Mouse (Mus musculus): ENCODE data around the gene Dbn1.

Dbn1 gene

DNA sequence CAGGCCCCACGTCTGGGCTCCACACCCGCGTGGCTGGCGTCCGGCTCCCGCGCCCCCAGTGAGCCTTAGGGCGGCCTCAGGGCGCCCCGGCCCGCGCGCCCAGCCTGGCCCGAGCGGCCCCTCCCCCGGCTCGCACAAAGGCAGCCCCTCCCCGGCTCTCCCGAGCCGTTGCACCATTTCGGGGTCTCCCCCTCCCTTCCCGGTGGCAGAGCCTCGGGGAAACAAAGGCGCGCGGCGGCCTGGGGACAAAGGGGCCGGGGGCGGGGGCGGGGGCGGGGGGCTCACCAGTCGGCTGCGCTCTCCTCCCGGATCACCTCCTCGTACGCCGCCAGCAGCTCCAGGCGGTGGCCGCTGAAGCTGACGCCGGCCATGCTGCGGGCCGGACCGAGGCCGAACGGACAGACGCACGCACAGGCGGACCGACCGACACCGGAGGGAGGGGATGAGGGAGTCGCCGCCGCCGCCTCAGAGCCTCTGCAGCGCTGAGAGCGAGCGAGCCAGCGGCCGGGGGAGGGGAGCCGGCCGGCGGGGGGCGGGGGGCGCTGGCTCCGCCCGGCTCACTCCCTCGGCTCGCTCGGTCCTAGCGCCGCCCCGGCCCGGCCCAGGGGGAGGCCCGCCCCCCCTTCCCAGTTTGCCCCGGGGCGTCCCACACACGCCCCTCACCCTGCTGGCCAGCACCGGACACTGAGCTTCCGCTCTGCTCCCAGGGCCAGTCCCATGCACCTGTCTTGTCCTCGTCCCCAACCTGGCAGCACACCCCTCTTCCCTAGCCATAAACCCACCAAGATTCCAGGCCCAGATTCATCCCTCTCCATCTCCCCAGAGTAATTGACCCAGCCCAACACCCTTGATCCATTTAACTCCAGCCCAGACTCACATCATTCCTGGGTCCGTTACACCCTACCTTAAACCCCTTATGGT, at the start of gene Dbn1:
Gene Dbn1 (minus strand): TSS at position 534 of the 921 bp plus-strand sequence.
- DNase-seq (ENCODE audit: low spot score), result no peak

- peak; percentile 97 for DNase-seq (ENCODE audit: low spot score)
These were observed 48.6 kb upstream of the Dbn1 start, which contains the start of gene Ddx41 for GRCm38 (mm10) chr13:55536194-55537175. Gene Ddx41, minus strand, starts transcription at chr13:55536658.

DNA sequence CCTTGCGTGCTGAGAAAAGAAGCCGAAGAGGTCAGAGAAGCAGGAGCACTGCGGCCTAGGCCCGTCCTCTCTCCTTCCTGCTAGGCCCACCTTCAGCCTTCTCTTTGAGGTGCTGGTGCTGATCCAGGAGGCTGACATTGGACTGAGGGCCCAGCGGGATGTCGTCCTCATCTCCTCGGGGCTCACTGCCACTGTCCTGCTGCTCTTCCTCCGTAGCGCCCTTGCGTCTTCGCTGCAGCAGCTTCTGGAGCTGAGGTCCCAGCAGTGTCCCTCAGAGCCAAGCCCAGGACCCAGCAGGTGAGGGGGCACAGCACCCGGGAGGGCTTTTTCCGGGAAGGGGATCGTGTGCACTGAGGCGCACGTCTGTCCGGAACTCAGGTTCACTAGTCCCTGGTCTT, 47.9 kb upstream of the Dbn1 start:
- no peak for DNase-seq (ENCODE audit: low spot score)

DNA sequence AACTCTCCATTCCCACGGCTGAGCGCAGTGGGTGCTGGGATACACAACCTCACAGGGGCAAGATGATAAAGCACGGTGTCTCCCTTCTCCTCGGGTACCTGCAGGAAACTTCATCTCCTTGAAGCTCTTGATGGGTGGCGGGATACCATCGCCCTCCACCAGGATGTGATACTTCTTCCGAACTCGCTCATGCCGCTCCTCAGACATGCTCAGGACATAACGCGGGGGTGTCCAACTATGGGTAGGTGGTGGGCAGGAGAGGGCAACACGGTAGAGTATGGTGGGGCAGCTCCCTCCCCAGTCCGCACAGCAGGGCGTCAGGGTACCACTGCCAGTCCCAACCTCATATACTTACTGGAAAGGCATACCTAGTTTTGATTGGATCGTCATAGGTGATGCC, 47.3 kb upstream of the Dbn1 start:
- DNase-seq (ENCODE audit: low spot score), result no peak

DNA sequence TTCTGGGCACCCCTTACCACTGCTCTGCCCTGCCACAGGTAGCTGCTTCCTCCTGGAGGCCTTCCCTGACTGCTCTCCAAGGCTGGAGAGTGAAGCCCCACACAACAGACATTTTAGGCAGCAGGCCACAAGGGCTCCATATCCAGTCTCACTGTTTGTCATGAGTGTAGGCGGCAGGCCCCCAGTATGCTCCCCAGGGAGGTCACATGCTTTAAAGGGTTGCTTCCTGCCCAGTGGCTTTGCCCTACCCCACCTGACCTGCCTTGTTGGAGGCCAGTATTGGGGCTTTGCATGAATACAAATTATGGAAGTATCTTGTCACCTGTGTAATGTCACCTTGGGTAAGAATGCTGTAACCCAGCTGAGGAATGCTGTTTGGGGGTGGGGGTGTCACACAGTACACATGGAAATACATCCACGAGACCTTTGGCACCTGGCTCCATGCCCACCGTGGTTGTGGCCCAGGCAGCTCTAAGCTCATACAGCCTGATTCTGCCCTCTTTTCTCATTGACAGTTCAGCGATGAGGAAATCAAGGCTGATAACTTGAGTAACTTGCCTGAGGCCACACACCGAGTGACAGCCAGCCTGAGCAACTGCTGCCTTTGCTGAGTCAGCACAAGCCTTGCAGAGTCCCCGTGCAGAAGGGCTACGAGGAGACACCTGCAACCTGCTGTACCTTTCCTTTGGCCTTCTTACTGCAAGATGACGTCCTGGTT, 41.4 kb upstream of the Dbn1 start, which contains the start of gene Dok3:
Gene Dok3 (minus strand): TSS at position 99 of the 718 bp plus-strand sequence.
- peak; percentile 51 for DNase-seq (ENCODE audit: low spot score)

DNA sequence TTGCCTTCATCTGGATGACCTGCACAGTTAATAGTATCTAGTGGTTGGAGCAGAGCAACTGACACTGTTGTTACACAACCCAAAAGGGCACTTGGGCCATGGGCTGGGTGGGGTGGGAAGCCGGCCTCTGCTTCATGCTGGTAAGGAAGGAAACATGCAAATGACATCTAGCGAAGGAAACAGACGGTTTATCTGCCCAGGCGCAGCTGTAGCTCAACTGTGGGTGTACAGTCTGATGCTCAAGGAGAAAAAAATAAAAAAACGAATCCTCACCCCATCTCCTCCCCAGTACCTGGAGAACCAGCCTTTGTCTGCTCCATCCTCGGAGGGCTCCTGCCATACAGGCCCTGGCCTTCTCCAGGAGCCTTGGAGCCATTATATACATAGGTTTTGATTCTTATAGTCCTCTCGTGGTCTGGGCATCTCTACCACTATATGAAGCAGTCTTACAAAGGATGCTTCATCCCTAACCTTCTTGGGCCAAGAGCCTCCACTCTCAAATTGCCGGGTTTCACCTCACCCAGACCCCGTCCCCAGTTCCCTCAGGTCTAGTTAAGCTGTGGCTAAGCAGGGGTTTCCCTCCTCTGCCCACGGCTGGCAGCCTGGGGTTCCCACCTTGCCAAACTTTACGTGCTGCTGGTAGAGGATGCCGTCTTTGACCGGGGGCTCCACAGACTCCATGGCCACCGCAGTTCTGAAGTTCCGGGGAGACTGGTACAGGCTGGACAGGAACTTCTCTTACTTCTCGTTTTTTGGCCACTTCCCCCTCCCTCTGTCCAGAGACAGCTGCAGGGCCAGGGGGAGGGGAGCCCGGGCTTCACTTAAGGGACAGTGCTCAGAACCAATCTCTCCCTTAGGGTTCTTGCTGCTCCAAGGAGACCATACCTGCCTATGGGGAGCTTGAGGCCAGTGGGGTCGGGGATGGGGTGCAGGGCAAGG, 40.2 kb upstream of the Dbn1 start:
- no peak for DNase-seq (ENCODE audit: low spot score)

DNA sequence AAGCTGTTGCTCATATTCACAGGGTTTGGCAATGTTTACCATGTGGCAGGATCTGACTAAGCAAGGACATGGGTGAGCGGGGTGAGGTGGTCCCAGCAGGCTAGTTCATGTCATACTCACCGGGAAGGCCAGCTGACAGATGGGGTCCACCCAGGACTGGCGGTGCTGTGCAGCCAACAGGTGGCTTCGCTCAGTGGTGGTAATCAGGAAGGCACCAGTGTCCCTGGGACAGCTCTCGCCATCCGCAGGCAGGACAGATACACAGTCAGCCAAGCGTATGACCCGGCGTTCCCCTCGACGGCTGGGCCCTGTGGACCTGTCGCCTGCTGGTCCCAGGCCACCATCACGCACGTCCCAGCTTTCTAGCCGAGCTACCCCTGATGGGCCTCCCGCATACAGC, 39.3 kb upstream of the Dbn1 start:
- no peak for DNase-seq (ENCODE audit: low spot score)

GRCm38 (mm10) chr13:55525733-55526553, 38.0 kb upstream of the Dbn1 start:
- DNase-seq (ENCODE audit: low spot score), result no peak

- no peak for DNase-seq (ENCODE audit: low spot score)
These were observed 36.2 kb upstream of the Dbn1 start for GRCm38 (mm10) chr13:55523951-55524600.

DNA sequence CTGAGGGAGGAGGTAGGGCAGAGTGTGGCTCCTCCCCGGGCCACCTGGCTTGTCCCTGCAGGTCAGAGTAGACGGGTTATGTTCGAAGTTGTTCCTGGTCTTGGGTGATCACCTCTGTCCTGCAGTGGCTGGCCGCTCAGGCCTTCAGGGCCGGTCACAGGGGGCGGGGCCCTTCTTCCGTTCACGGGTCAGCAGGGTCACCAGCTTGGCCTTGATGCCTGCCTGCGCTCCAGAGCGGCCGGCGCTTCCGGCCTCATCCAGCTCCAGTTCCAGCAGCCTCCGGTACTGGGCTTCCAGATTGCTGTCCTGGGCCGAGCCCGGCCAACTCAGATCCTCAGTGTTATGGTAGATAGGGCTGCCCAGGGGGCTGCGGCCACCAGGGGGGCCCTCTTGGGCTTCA, 35.4 kb upstream of the Dbn1 start:
- DNase-seq (ENCODE audit: low spot score), result no peak

DNA sequence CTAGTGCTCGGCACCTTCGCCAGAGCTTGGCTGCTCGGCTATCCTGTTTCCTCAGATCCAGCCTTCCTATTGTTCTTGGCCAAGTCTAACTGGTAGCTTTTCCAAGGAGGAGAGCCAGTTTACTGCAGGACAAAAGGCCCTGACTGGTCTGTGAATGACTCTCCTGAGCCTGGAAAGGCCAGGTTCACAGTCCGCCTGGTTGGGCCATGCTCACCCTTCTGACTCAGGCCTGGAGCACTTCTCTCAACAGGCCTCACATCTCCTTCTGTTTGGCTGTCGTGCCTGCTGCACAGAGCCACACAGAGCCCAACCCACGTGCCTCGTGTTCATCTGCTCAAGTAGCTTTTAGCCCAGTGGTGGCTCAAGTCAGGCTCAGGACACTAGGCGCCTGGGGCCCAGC, 34.8 kb upstream of the Dbn1 start:
- DNase-seq (ENCODE audit: low spot score), result no peak

DNA sequence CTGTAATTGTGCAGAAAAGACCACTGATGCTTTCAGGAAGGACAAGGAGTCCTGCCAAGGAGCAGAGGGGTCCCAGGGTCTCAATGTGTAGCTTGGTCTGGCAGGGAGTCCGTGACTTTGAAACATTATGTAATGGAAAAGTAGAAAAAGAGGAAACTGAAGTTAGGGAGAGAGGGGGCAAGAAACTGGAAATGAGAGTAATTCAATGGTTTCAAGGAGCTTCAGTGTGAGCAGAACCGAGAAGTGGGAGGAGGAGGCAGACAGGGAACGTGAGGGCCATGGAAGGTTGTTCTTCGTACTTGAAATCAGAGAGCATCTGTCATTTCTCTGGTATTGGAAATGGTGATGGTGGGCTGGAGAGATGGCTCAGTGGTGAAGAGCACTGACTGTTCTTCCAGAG, 31.7 kb upstream of the Dbn1 start:
- DNase-seq (ENCODE audit: low spot score), result no peak

GRCm38 (mm10) chr13:55516955-55517354, 29.0 kb upstream of the Dbn1 start:
- peak; percentile 74 for DNase-seq (ENCODE audit: low spot score)

- no peak for DNase-seq (ENCODE audit: low spot score)
These were observed 25.9 kb upstream of the Dbn1 start for GRCm38 (mm10) chr13:55513828-55514227.

- peak; percentile 83 for DNase-seq (ENCODE audit: low spot score)
These were observed 25.3 kb upstream of the Dbn1 start, which contains the start of gene Pdlim7 for GRCm38 (mm10) chr13:55513111-55513748. Gene Pdlim7, minus strand, starts transcription at chr13:55513676.

DNA sequence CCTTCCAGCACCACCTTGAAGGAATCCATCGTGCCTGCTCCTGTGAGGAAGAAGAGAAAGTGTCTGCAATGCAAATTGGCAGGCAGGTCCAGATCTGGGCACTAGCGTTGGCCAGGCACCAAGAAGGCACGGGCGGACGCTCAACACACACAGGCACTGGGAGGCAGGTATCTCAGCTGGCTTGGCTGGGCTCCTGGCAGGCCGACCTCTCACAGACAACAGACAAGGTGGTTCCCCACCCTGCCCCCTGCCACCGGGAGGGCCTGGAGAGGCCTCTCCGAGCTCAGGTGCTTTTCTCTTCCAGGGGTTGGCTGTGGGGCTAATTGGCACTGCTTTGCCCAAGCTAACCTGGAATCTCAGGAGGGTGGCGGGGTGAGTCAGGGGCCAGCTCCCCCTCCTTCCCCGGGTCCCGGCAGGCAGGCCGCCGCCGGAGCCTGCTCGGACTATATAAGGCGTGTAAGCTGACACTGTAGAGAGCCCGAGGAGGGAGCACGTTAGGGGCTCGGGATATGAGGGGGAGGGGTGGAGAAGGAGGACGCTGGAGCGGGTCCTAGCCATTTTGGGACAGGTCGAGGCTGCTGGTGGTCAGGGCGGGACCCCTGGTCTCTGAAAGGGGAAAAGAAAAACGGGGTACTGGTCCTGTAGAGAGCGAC, 24.6 kb upstream of the Dbn1 start:
- DNase-seq (ENCODE audit: low spot score), result no peak

GRCm38 (mm10) chr13:55511492-55511861, 23.6 kb upstream of the Dbn1 start:
- DNase-seq (ENCODE audit: low spot score), result no peak

All from spleen, adult 12 weeks (tissue).